Mouse (Mus musculus) megakaryocyte, embryonic 14.5 days (primary cell): ENCODE measurements around the gene Kcne1.

ENCODE experiments used
- FLI1 ChIP-seq: IDR thresholded peaks from 2 replicates; pipeline ENCODE4 v1.6.1; 2012; ENCODE audit warnings: low read length, inconsistent platforms, mixed read lengths
- GATA1 ChIP-seq: IDR thresholded peaks from 3 replicates; pipeline ENCODE4 v1.6.1; 2012; ENCODE audit warnings: mixed read lengths, low read length, inconsistent platforms, borderline replicate concordance

DNA sequence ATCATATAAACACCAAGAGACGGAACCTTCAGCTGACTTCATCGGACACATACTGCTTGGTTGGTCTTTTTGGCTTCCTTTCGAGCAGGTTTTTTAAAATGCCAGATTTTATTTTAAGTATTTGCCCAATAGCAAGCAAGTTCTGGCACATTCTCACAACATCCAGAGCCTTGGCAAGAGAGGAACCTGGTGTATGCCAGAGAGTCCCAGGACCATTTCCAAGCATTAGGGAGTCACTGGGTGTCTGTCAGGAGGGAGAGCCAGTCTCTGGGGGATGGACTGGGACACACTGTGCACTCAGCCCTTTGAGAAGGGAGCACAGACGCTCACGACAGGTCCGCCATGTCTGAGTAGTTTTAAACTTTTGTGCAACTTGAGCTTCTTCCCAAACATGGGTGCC, 17.7 kb upstream of the Kcne1 start:
- no peak for TF ChIP-seq GATA1
- TF ChIP-seq FLI1: no peak
